Mouse (Mus musculus): ENCODE data around the gene Lhpp.

Gene Lhpp

GRCm38 (mm10) chr7:132704310-132704875 lies 94.0 kb downstream of the Lhpp start:
- in situ Hi-C loops (cut with MboI, MseI): no loop called here

GRCm38 (mm10) chr7:132705130-132705529 lies 94.7 kb downstream of the Lhpp start:
- in situ Hi-C loops (cut with MboI, MseI): no loop called here

GRCm38 (mm10) chr7:132711579-132711978 lies 101.1 kb downstream of the Lhpp start:
- in situ Hi-C loops (cut with MboI, MseI): no loop called here

- in situ Hi-C loops (cut with MboI, MseI): no loop called here
These were observed 101.7 kb downstream of the Lhpp start for GRCm38 (mm10) chr7:132712044-132712708.

GRCm38 (mm10) chr7:132712956-132713355 lies 102.5 kb downstream of the Lhpp start:
- in situ Hi-C loops (cut with MboI, MseI): no loop called here

GRCm38 (mm10) chr7:132713483-132714126 lies 103.2 kb downstream of the Lhpp start:
- in situ Hi-C loops (cut with MboI, MseI): no loop called here

GRCm38 (mm10) chr7:132714236-132714923 lies 103.9 kb downstream of the Lhpp start:
- in situ Hi-C loops (cut with MboI, MseI): no loop called here

- in situ Hi-C loops (cut with MboI, MseI): no loop called here
These were observed 104.8 kb downstream of the Lhpp start for GRCm38 (mm10) chr7:132715259-132715658.

- in situ Hi-C loops (cut with MboI, MseI): no loop called here
These were observed 109.1 kb downstream of the Lhpp start for GRCm38 (mm10) chr7:132719570-132719969.

GRCm38 (mm10) chr7:132720562-132720961 lies 110.1 kb downstream of the Lhpp start:
- in situ Hi-C loops (cut with MboI, MseI): no loop called here

GRCm38 (mm10) chr7:132722401-132723370 lies 112.2 kb downstream of the Lhpp start:
- in situ Hi-C loops (cut with MboI, MseI): no loop called here

GRCm38 (mm10) chr7:132723906-132724305 lies 113.5 kb downstream of the Lhpp start:
- in situ Hi-C loops (cut with MboI, MseI): no loop called here

GRCm38 (mm10) chr7:132724501-132725062 lies 114.1 kb downstream of the Lhpp start:
- in situ Hi-C loops (cut with MboI, MseI): no loop called here

- in situ Hi-C loops (cut with MboI, MseI): no loop called here
These were observed 115.8 kb downstream of the Lhpp start for GRCm38 (mm10) chr7:132726106-132726861.

GRCm38 (mm10) chr7:132729093-132729831 lies 118.8 kb downstream of the Lhpp start:
- in situ Hi-C loops (cut with MboI, MseI): no loop called here

- in situ Hi-C loops (cut with MboI, MseI): no loop called here
These were observed 120.1 kb downstream of the Lhpp start for GRCm38 (mm10) chr7:132730510-132730909.

- in situ Hi-C loops (cut with MboI, MseI): no loop called here
These were observed 121.1 kb downstream of the Lhpp start for GRCm38 (mm10) chr7:132731558-132731957.

- in situ Hi-C loops (cut with MboI, MseI): no loop called here
These were observed 121.8 kb downstream of the Lhpp start for GRCm38 (mm10) chr7:132732136-132732789.

GRCm38 (mm10) chr7:132733521-132733920 lies 123.1 kb downstream of the Lhpp start:
- in situ Hi-C loops (cut with MboI, MseI): no loop called here

All from T-helper 1 cell (primary cell).